Mouse (Mus musculus) neutrophil, adult 59 days (primary cell): Measurements from ENCODE around the gene Rps6ka6. TPM values are rescaled to one million over a fixed set of nuclear protein-coding genes. Genes with fewer than 3 reads are reported as not detected.

Experiments used
- total RNA-seq, 2 experiments: library from RNA; stranded (reverse); gene quantifications; 1 replicate in 1 of 2; 2 replicates in 1 of 2; pipeline ENCODE4 v1.2.4; 2023

Rps6ka6 gene
- not detected for total RNA-seq

DNA sequence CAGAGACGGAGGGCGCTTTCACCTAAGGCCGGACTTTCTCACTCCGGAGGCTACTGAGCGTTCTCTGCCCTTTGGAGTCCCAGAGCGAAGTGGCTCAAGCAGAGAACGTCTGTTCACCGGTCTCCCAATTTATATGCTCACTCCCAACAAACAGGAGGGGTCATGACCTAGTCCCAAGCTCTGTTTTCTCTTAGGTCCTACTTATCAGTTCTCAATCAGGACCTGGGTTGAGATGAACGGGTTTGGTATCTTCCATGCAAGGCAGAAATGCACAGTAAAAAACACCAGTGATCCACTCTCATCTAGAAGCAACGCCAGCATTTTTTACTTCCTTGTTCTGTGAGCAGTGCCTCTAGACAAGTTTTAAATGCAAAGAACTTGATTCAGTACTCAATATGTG lies at the start of gene Rps6ka6:
Rps6ka6 (minus strand) TSS at position 101 of the 400 bp plus-strand sequence.

Other genes starting within 250 kb of the Rps6ka6 start
- gene Hdx, start 159.1 kb upstream of the Rps6ka6 start, total RNA-seq, result not detected